Mouse (Mus musculus) limb, embryonic 13.5 days (tissue): ENCODE results near the gene Kif13a. TPM values are rescaled to one million over a fixed set of nuclear protein-coding genes. Genes with fewer than 3 reads are reported as not detected.

Experiments
- ATAC-seq: fragments of 200-750 bp; cut with Nextera tagmentation; 2 replicates; pipeline ENCODE4 v1.8.0; 2017; ENCODE audit warnings: low read depth, moderate number of reproducible peaks, moderate TSS enrichment; ENCODE audit not compliant: low FRiP score
- H3K27ac ChIP-seq: fragments of 300-500 bp; sonication (generic); 2 replicates; pipeline ENCODE4 v1.5.1; 2015; ENCODE audit warnings: inconsistent platforms, mild to moderate bottlenecking, moderate library complexity
- H3K27me3 ChIP-seq: fragments of 300-500 bp; sonication (generic); 2 replicates; pipeline ENCODE4 v1.6.1; 2015; ENCODE audit warnings: mild to moderate bottlenecking, inconsistent platforms
- H3K36me3 ChIP-seq: fragments of 300-500 bp; sonication (generic); 2 replicates; pipeline ENCODE4 v1.6.1; 2015; ENCODE audit warnings: inconsistent platforms, mild to moderate bottlenecking, moderate library complexity
- H3K4me1 ChIP-seq: fragments of 300-500 bp; sonication (generic); 2 replicates; pipeline ENCODE4 v1.6.1; 2015; ENCODE audit warnings: inconsistent platforms
- H3K4me2 ChIP-seq: fragments of 300-500 bp; sonication (generic); replicated peaks from 2 replicates; pipeline ENCODE4 v1.6.1; 2015; ENCODE audit warnings: inconsistent platforms, mild to moderate bottlenecking, moderate library complexity
- H3K4me3 ChIP-seq: fragments of 300-500 bp; sonication (generic); 2 replicates; pipeline ENCODE4 v1.5.1; 2015; ENCODE audit warnings: moderate library complexity, mild to moderate bottlenecking, inconsistent platforms
- H3K9ac ChIP-seq: fragments of 300-500 bp; sonication (generic); 2 replicates; pipeline ENCODE4 v1.6.1; 2015; ENCODE audit warnings: mild to moderate bottlenecking, inconsistent platforms
- H3K9me3 ChIP-seq: fragments of 300-500 bp; sonication (generic); 2 replicates; pipeline ENCODE4 v1.6.1; 2016; ENCODE audit warnings: inconsistent platforms
- WGBS: fragments of 180-500 bp; shearing (Covaris S2); methylation state at CpG from one replicate; pipeline ENCODE4 v1.1.7; 2015; 5-methylcytosine and 5-hydroxymethylcytosine counted together
- polyA plus RNA-seq: library from polyadenylated mRNA; unstranded; fragments of >200 nt; fragmentation: Nextera tagmentation; extraction: Ambion mirVana; gene quantifications from 2 replicates; pipeline ENCODE4 v1.2.1, GENCODE M21; 2015

The Kif13a gene
- polyA plus RNA-seq, 1 experiment from 2014 or later, result 17.4 TPM

- Histone ChIP-seq H3K4me2 (no peak overlapping the region), H3K9ac (no peak overlapping the region), H3K9me3 (no peaks in the 10 kb centered on the region), H3K27me3 (no peaks in the 10 kb centered on the region), H3K4me3 (no peak overlapping the region), H3K27ac (no peak overlapping the region), H3K4me1 (peaks cover 13% of the 10 kb centered on the region), H3K36me3 (0 out of 2 replicates have a peak, but pooled peaks cover 8% of the 10 kb centered on the region)
- 76% methylated on average over 2 of the region's 2 CpGs for WGBS
- no peak for ATAC-seq
Observed at GRCm38 (mm10) chr13:46898837-46899236, 30.8 kb downstream of the Kif13a start.

- Histone ChIP-seq H3K27ac (no peak overlapping the region), H3K36me3 (0 out of 2 replicates have a peak, but pooled peaks cover 6% of the 10 kb centered on the region)
Observed at GRCm38 (mm10) chr13:46898411-46898810, 31.3 kb downstream of the Kif13a start.

DNA sequence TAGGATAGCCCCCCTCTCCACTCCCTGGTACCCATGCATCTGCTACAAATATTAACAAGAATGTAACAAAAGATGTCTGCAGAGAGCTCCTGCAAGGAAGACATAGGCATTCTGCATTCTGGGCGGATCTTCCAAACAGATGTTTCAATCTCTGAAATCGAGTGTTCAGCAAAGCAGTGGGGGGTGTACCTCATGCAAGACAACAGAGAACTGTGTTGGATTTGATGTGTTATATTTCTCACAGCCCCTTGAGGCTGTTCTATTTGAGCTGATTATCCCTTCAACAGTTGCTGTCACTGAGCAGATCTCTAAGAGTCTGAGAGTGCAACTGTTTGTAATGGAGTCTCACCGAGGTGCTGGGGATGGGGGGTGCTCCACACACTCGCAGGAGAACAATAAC is 37.3 kb downstream of the Kif13a start:
- Histone ChIP-seq H3K27me3 (no peaks in the 10 kb centered on the region), H3K36me3 (no peaks in the 10 kb centered on the region), H3K9ac (no peak overlapping the region), H3K4me1 (peaks cover 35% of the 10 kb centered on the region), H3K4me2 (no peak overlapping the region), H3K4me3 (no peak overlapping the region), H3K27ac (no peak overlapping the region), H3K9me3 (no peaks in the 10 kb centered on the region)
- ATAC-seq, result no peak
- WGBS, result 50% methylated on average over 4 of the region's 4 CpGs

More at GRCm38 (mm10) chr13:46898411-46898810, 31.3 kb downstream of the Kif13a start:
- WGBS, result 76% methylated on average over 11 of the region's 11 CpGs
- Histone ChIP-seq H3K27me3 (no peaks in the 10 kb centered on the region), H3K4me3 (no peak overlapping the region), H3K9ac (no peak overlapping the region), H3K4me2 (no peak overlapping the region), H3K9me3 (no peaks in the 10 kb centered on the region), H3K4me1 (peaks cover 13% of the 10 kb centered on the region)
- no peak for ATAC-seq

DNA sequence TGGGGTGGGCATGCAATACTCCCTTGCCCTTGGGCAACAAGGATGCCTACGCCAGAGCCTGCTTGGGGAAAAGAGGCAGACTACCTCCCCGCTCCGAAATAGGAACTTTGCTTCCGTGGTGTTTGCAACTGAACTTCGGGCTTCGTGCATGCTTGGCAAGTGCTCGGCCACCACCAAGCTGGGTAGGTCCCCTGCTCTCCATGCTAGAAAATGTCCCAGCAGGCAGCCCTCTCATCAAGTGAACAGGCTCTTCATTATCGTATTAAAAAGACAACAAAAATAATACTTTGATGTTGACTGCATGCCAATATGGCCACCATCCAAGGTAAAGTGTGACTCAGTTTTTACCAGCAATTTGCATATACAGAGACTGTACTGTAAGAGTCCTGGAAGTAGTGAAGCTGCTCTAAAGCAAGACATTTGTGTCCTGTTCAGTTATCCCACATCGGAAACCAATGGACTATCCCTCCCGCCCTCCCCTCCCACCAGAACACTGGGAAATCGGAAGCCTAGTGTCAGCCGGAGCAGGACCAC is 41.5 kb downstream of the Kif13a start:
- H3K9me3 ChIP-seq, result no peaks in the 10 kb centered on the region
- no peak overlapping the region for H3K4me2 ChIP-seq
- H3K4me1 ChIP-seq, result peaks cover 42% of the 10 kb centered on the region
- 80% methylated on average over 12 of the region's 12 CpGs for WGBS
- no peak for ATAC-seq
- H3K36me3 ChIP-seq, result no peaks in the 10 kb centered on the region
- H3K4me3 ChIP-seq, result no peak overlapping the region
- H3K27me3 ChIP-seq, result no peaks in the 10 kb centered on the region
- no peak overlapping the region for H3K27ac ChIP-seq
- no peak overlapping the region for H3K9ac ChIP-seq

GRCm38 (mm10) chr13:46886497-46887261 is 43.0 kb downstream of the Kif13a start:
- H3K4me3 ChIP-seq, result no peak overlapping the region
- no peaks in the 10 kb centered on the region for H3K27me3 ChIP-seq
- H3K9ac ChIP-seq, result no peak overlapping the region
- no peak for ATAC-seq
- 81% methylated on average over 10 of the region's 10 CpGs for WGBS
- no peak overlapping the region for H3K4me2 ChIP-seq
- H3K4me1 ChIP-seq, result peaks cover 40% of the 10 kb centered on the region
- H3K9me3 ChIP-seq, result no peaks in the 10 kb centered on the region
- no peaks in the 10 kb centered on the region for H3K36me3 ChIP-seq
- H3K27ac ChIP-seq, result no peak overlapping the region

DNA sequence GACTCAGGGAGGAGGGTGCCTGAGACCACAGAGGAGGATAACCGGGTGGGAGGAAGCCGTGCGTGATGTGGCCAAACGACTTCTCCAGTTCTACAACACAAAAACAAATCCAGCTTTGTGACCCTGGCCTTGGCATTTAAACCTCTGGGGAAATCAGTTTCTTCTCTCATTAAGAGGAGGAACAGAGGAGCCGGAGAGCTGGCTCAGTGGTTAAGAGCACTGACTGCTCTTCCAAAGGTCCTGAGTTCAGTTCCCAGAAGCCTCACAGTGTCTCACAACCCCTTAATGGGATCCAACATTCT is 44.0 kb downstream of the Kif13a start:
- peaks cover 40% of the 10 kb centered on the region for H3K4me1 ChIP-seq
- ATAC-seq, result no peak
- no peaks in the 10 kb centered on the region for H3K9me3 ChIP-seq
- H3K27ac ChIP-seq, result no peak overlapping the region
- H3K27me3 ChIP-seq, result no peaks in the 10 kb centered on the region
- no peaks in the 10 kb centered on the region for H3K36me3 ChIP-seq
- WGBS, result 60% methylated on average over 5 of the region's 5 CpGs
- H3K4me2 ChIP-seq, result no peak overlapping the region
- no peak overlapping the region for H3K4me3 ChIP-seq
- no peak overlapping the region for H3K9ac ChIP-seq

DNA sequence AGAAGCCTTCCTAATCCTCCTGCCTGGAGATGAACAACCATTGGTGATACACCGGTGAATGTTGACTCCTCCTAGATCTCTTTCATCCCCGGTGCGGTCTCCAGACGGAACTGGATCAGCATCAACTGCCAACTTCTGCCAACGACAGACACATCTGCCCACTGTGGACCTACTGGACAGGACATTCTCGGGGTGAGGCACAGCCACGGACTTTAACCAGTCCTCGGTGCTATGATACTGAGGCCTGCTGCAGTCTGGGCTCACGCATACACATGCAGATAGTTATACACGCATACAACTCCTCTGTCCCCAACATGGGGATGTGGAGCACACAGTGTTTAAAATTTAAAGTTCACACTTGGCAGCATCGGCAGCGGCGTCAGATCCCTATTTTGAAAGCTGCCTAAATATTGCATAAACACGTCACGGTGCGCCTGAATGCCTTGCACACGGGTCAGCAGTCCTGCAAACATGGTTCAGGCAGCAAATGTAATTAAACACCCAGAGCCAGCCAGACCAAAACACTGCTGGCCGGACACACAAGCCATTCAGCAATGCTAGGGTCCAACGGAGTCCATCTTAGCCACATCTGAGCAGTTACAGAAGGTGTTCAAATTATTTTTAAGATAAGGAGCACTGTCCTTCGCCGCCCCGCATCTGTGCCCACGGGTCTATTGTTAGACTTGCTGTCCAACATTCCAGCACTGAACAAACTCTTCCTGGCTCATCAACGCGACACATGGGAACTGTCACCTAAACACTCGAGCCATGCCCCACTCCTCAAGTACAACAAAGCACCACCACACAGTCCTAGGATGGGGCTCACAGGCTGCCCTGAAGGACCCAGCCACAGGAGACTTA is 44.5 kb downstream of the Kif13a start:
- Histone ChIP-seq H3K27ac (no peak overlapping the region; the same call in 1 of the 2 replicates), H3K27me3 (no peaks in the 10 kb centered on the region), H3K4me2 (no peak overlapping the region), H3K4me3 (no peak overlapping the region), H3K9ac (no peak overlapping the region), H3K9me3 (no peaks in the 10 kb centered on the region), H3K36me3 (no peaks in the 10 kb centered on the region), H3K4me1 (peaks cover 40% of the 10 kb centered on the region)
- ATAC-seq, result no peak
- WGBS, result 83% methylated on average over 26 of the region's 26 CpGs

- Histone ChIP-seq H3K4me2 (no peak overlapping the region), H3K9ac (no peak overlapping the region), H3K36me3 (no peaks in the 10 kb centered on the region), H3K27ac (0 out of 2 replicates have a peak overlapping the region, but pooled peaks have one; percentile 10), H3K4me3 (no peak overlapping the region), H3K27me3 (no peaks in the 10 kb centered on the region), H3K4me1 (peaks cover 40% of the 10 kb centered on the region), H3K9me3 (no peaks in the 10 kb centered on the region)
- ATAC-seq, result no peak
- WGBS, result 85% methylated on average over 3 of the region's 3 CpGs
Observed at GRCm38 (mm10) chr13:46883976-46884375, 45.7 kb downstream of the Kif13a start.

DNA sequence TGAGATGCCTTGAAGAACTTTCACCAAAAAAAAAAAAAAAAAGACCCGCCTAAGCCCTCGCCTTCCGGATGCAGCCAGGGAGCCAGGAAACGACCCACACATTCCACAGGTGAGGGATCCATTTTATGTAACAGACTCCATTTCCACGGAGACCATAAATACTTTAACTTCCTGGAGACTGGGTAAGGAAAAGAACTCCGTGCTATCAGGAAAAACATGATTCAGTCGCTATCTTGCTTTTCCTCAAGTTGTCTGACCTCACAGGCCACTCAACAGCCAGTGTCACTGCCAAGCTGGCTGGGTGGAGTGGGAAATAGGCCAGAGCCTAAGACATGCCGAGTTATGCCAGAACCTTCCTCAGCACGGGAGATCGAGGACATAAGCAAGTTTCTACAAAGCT is 46.3 kb downstream of the Kif13a start:
- no peaks in the 10 kb centered on the region for H3K9me3 ChIP-seq
- ATAC-seq, result no peak
- WGBS, result 33% methylated on average over 10 of the region's 10 CpGs
- no peaks in the 10 kb centered on the region for H3K27me3 ChIP-seq
- no peaks in the 10 kb centered on the region for H3K36me3 ChIP-seq
- peaks cover 36% of the 10 kb centered on the region for H3K4me1 ChIP-seq
- H3K4me3 ChIP-seq, result no peak overlapping the region
- peak overlapping the region; percentile 10; the same call in 1 of the 2 replicates for H3K4me2 ChIP-seq
- no peak overlapping the region for H3K9ac ChIP-seq
- H3K27ac ChIP-seq, result 0 out of 2 replicates have a peak overlapping the region, but pooled peaks have one; percentile 10

GRCm38 (mm10) chr13:46880736-46881135 is 48.9 kb downstream of the Kif13a start:
- Histone ChIP-seq H3K4me2 (no peak overlapping the region), H3K4me3 (no peak overlapping the region), H3K27me3 (no peaks in the 10 kb centered on the region), H3K4me1 (peaks cover 28% of the 10 kb centered on the region), H3K27ac (no peak overlapping the region), H3K9ac (no peak overlapping the region), H3K36me3 (no peaks in the 10 kb centered on the region), H3K9me3 (no peaks in the 10 kb centered on the region)
- WGBS, result 58% methylated on average over 14 of the region's 14 CpGs
- no peak for ATAC-seq

- Histone ChIP-seq H3K27me3 (no peaks in the 10 kb centered on the region), H3K9me3 (no peaks in the 10 kb centered on the region), H3K36me3 (no peaks in the 10 kb centered on the region), H3K4me3 (no peak overlapping the region), H3K4me1 (peaks cover 23% of the 10 kb centered on the region), H3K27ac (no peak overlapping the region), H3K9ac (no peak overlapping the region), H3K4me2 (no peak overlapping the region)
- WGBS, result 68% methylated on average over 6 of the region's 6 CpGs
- ATAC-seq, result no peak
Observed at GRCm38 (mm10) chr13:46880243-46880642, 49.4 kb downstream of the Kif13a start.

DNA sequence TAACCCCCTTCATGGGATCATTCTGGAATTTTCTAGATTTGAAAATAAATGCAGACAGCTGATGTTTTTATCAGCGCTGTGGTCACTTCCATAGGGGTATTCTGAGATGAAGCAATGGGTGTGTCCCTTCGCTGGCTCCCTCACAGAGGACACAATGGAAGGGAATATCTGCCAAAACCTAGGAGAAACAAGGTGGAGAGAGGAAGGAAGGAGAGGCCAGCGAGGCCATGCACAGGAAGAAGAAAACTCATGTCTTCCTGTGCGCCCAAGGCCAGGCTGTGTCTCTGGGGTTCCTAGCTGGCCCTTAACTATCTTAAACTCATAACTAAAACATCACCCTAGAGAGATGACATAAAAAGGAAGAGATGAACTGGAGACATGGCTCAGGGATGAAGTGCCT is 52.6 kb downstream of the Kif13a start:
- WGBS, result 87% methylated on average over 4 of the region's 4 CpGs
- peaks cover 14% of the 10 kb centered on the region for H3K4me1 ChIP-seq
- no peak overlapping the region for H3K27ac ChIP-seq
- H3K9me3 ChIP-seq, result no peaks in the 10 kb centered on the region
- ATAC-seq, result no peak
- H3K27me3 ChIP-seq, result no peaks in the 10 kb centered on the region
- no peak overlapping the region for H3K9ac ChIP-seq
- H3K36me3 ChIP-seq, result no peaks in the 10 kb centered on the region
- no peak overlapping the region for H3K4me3 ChIP-seq
- no peak overlapping the region for H3K4me2 ChIP-seq
